Mouse (Mus musculus) T-helper 1 cell (primary cell): ENCODE results near the gene Nr6a1.

Experiments used
- in situ Hi-C: fragments of 300-600 bp; cut with MboI, MseI; formaldehyde crosslinking; loops from one replicate; pipeline ENCODE4 v1.15.1; 2025; ENCODE audit warnings: high pct_unique_total_duplicates

Nr6a1 gene

DNA sequence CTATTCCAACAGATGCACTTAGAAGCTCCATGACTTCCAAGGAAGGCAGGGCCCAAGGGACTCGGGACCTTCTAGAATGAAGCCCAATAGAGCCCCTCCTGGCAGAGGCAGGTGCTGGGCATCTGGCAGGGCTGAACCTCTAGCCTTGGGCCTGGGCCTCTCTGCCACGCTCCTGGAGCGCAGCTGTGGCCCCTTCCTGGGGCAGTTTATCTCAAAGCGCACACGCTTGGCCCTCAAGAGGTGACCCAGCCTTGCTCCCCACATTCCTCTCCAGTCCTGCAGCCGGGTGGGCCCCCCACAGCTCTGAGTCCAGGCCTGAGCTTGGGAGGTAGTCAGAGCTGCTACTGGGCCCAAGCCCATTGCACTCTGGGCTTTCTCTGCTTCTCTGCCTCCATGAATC lies 208.1 kb downstream of the Nr6a1 start:
- in situ Hi-C loops = no loop called here

DNA sequence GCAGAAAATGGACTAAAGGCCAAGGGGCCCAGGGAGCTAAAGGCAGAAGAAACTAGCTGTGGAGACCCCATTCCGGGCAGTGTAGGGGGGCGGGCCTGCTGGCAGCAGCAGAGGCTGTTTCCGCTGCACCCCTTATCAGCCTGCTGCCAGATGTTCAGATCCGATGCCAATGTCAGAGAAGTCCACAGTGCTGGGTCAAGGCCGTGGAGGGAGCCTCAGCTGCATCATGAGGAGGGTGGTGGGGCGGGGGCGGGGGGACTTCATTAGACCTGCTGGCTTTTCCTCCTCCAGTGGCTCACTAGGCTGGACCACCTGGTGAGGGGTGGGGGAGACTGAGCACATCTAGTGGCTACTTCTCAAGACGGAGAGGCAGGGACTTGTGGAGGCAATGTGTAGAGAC lies 208.8 kb downstream of the Nr6a1 start:
- in situ Hi-C loops = no loop called here

DNA sequence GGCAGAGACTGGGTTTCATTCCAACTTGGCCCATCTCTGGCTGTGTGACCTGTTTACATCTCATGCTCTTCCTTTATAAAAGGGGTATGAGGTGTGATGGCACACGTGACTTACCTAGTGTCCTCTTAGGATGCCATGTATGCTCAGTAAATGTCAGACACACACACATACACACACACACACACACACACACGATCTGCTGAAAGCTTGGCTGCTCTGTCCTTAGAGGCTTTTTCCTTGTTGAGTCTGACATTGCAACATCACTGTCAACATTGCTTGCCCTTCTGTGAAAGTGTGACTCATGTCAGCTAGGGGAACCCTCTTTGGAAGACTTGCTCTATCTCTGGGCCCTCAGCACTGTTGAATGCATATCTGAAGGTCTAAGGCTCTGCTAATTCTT lies 210.1 kb downstream of the Nr6a1 start:
- in situ Hi-C loops = no loop called here

DNA sequence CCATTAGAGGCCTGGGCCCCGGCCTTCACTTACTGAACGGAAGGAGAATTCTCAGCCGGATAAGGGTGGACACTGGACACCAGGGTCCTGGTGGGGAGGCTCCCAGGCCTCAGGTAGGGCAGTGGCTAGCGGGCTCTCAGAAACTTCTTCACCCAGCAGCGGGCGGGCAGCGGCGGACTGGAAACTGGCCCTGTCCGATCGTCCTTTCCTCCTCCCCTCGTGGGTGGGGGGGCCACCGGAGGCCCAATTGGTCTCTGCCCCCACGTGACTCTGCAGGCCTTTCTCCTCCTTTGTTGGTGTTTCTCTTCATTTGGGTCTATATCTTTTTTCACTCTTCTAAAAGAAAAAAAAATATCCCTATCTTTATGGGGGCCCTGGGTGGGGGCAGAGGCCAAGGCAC lies 213.2 kb downstream of the Nr6a1 start, which contains the start of gene Nr5a1:
Gene Nr5a1 (minus strand): TSS at position 219 of the 400 bp plus-strand sequence.
- in situ Hi-C loops = no loop called here

DNA sequence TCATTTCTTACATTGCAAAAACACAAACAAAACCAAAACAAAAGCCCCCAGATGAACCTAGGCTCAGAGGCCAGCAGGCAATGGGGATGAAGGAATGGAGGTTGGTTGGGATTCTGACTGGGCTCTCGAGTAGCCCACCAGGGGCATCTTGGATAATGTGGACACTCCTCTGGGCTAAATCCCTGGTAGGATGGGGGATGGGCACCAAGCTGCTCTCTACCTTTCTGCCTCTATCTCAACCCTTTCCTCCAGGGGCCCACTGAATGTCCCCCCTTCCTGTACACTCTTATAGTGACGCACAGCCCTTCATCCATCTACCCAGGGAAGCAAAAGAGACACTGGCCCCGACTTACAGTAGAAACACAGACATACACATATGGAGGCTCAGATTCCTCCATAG lies 213.9 kb downstream of the Nr6a1 start:
- in situ Hi-C loops = no loop called here

DNA sequence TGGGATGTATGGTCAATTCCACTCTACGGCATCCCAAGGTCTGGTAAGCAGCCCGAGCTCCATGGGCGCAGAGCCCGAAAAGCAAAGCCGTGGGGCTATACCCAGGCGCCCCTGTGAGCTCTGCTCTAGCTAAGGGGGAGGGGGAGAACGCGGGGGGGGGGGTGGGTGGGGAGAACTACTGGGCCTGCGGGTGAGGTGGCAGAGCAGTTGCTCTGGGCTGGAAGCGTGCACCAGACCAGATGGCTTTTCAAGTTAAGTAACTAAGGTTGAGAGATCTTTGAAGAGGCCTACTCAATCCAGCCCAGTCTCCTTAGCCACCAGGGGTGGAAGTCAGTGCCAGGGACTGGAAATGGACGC lies 214.7 kb downstream of the Nr6a1 start:
- in situ Hi-C loops = no loop called here

DNA sequence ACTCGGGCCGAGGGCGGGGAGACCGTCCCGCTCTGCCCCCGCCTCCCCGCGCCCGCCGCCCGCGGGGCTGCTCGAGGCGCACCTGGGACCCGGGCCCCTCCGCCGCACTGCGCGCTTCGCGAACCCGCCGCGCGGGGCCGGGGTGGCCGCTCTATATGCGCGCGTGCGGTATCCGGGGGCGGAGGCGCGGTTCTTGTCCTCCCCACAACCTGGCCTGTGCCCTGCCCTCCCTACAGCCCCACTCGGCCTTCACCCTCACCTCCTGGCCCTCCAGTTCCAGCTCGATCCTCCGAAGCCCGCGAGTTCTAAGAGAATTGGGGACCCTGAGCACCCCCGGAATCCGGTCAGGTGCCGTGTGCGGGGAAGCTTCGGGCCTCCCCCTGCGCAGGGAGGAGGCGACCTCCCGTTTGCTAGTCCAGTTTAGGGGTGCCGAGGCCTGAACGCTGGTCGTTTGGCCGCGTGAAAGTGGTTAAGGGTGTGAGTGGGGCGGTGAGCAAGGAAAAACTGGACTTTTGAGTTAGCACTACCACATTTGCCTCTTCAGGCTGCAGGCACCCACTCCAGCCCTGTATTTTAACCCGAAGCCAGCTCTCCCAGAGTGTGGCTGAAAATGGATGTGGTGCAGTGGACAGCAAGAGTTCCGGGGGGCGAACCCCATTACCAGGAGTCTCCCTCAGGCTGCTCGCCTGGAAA lies 215.3 kb downstream of the Nr6a1 start:
- in situ Hi-C loops = no loop called here

DNA sequence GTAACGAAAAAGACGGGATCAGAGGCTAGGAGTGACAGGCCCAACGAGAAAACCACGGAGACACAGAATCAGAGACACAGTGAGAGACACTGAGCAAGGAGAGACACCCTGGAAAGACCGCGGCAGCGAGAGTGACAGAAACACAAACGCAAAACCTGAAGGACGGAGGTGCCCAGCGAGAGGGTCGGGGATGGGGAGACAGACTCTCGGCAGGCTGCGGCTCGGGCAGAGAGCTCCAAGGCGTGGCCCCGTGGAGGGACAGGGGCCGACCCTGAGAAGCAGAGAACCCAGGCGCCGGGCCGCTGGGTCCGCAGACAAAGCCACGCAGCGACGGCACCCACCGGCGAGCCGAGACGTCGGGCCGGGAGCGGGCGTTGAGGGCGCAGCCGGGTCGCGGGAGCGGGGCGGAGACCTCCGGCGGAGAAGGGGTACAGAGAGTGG lies 216.0 kb downstream of the Nr6a1 start:
- in situ Hi-C loops = no loop called here

DNA sequence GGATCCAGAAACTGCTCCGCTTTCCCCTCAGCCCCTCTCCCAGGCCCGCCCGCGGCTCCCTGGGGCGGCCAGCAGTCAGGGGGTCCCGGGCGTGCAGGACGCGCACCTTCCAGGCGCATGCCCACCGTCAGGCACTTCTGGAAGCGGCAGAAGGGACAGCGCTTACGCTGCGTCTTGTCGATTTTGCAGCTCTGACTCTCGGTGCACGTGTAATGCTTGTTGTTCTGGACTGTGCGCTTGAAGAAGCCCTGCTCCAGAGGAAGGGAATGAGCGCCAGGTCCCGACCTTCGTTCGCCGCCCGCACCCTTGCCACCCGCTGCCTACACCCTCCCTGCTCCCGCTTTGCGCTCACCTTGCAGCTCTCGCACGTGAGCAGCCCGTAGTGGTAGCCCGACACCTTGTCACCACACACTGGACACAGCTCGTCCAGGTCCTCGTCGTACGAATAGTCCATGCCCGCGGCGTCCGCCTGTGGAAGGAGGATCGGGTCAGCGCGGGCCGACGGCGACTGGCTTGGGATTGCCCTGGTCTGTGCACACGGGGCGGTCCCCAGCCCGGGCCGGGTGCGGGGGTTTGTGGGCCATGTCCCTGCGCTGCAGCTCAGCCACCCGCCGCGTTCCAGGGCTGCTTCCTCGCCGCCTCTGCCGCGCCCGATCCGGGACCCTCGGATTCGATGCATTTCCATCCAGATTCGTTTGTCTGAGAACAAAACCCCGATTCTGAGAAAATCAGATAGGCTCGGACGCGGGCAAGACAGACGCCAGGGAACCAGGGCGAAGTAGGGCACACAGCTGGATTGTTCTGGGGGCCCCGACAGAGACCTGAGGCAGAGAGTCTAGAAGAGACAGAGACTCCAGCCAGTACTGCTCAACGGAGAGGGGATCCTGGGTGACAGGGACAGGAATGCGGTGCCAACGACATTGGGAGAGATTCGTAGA lies 216.9 kb downstream of the Nr6a1 start:
- in situ Hi-C loops = no loop called here

DNA sequence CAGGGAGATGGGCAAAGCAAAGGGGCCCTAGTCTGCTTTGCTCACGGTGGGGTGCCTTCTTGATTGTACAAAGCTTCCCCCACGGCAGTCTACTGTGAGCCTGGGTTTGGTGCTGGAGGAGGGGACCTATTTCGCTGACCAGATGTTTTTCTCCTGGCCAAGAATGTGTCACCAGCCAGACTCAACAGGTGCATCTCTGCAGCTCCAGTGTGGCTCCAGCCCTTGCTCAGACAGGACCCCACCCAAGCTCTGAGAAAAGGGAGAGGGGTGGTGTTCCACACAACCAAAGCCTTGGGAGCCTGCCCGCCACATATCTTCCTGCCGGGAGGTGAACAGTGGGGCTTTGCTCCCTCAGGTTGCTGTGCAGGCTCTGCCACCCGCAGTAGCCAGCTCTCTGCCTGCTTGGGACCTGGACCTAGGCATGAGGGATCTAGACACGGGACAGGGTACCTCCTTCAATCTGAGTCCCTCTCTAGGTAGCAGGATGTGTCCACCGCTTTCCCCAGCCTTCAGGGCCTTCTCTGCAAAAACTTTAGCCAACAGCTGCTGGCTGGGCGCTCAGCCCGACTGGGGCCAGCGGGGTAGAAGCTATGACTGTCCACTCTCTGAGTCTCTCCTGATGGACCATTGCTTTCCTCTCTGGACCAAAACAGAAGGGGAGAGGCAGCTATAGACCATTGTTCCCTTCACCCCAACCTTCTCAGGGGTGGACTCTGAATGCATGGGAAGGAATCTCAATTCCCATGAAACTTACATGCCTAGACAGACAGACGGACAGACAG lies 218.4 kb downstream of the Nr6a1 start:
- in situ Hi-C loops = no loop called here

DNA sequence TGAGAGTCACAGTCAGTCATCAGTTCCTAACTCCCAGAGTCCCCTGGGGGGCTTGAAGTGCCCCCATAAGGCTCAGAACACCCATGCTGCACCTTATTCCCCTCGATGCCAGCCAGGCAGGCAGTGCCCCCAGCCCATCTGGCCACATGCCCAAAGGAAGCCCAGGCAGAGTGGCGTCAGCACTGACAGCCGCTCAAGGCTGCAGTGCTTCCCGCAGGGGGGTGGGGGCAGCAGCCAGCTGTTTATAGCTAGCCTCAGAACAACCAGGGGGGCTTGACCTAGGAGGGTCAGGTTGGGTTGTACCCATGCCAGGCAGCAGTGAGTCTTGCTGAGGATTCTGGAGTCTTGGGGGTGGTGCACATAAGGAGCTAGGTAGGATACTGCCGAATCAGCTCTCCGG lies 220.8 kb downstream of the Nr6a1 start:
- in situ Hi-C loops = no loop called here

DNA sequence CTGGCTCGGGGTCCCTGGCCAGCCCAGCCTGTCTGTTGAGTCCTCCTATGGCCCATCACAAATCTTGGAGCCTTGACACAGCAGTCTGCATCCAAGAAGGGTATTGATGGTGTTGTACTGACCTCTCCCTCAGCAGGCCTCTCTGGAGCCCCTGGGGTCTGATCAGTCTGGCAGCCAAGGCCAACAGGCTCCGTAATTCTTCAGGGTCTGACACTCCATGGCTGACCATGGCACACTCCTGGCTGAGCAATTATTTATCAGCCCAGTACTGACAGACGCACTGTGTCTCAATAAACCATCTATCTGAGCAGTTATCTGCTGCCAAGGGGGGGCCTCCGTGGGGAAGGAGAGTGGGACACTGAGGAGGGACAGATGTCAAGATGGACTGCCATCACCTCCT lies 222.5 kb downstream of the Nr6a1 start:
- in situ Hi-C loops = no loop called here

DNA sequence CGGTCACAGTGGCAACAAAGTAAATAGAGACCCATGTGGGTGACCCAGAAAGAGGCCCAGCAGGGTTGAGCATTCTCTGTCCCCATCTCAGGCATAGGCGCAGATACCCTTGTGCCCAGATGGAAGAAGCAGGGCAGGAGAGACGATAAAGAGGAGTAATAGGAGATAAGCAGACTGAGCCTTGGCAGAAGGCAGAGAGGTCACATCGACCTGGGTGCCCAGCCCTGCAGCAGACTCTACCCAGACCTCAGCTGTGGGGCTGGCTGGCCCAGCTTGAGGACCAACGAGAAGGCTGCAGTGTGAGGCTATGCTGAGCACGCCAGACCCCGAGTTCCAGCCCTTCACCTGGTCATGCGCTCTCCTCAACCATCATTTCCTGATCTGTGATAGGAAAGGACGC lies 223.2 kb downstream of the Nr6a1 start:
- in situ Hi-C loops = no loop called here

DNA sequence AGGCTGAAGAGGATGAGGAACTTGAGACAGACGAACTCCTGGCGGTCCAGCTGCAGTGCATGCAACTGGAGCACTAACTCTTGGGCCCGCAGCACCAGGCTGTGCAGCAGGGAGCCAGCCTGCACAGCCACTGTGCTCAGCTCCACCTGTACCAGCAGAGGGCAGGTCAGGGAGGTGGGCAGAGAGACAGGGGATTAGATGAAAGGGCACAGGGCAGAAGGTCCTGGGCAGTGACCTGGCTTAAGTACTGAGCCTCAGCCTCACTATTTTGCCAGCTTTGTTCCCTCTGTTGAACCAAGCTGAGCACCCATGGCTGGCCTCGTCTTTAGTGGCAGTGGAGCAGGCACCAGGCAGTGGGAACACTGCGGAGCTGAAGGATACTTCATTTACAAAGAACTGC lies 227.3 kb downstream of the Nr6a1 start:
- in situ Hi-C loops = no loop called here

DNA sequence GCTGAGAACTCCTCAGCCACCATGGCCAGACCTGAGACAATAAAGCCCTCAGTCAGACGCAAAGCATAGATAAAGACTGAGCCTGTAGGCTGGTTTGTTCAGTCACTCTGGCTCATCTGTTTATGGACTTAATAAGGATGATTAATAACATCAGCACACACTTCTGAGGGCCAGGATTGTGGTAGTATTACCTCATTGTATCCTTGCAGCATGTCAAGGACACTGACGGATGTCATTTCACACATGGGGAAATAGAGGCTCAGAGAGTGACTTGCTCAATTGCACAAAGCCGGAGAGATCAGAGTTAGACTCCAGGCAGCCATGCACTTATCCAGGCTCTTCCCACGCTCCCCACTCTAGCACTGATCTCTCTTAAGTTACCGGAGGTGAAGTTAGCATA lies 228.9 kb downstream of the Nr6a1 start:
- in situ Hi-C loops = no loop called here

DNA sequence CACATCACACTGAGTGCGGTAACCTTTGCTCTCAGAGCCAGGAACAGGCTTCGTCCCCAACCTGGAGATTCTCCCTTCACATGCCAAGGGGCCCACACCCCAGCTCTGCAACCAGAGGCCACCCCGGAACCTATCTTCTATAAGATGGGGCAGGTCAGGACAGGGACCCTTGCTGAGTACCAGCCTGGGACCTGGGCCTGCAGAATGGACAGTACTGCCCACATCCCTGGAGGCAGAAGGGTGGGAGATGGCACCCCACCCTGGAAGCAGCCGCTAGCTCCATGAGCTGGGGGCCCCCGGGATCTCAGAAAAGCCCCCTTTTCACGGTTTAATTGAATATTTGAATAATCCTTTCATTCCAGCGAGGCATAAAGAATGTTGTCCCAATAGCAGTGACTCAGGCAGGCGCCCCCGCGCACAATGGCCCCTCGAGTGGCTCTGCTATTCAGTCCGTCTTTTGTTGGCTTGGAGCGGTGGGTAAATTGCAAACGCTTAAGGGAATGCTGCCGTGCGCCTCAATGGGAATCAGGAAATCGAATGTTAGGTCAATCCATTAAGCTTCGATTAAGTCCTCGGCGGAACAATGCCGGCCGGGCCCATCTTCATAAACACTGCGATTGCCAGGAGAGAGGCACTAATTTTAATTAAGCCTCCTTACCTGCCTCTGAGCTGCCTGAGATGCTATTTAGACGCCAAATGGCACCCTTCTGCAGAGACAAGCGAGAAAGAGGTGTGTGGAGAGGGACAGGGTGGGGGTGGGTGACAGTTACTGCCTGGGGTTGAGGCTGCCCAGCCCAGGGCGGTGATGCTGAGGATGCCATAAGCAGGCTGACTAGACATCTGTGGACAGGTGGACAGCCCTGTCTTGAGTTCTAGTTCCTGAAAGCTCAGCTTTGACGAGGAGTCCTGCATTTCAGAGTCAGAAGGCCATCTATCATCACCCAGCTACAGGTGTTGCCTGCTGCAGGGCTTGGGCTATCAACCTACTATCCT lies 230.1 kb downstream of the Nr6a1 start:
- in situ Hi-C loops = no loop called here

DNA sequence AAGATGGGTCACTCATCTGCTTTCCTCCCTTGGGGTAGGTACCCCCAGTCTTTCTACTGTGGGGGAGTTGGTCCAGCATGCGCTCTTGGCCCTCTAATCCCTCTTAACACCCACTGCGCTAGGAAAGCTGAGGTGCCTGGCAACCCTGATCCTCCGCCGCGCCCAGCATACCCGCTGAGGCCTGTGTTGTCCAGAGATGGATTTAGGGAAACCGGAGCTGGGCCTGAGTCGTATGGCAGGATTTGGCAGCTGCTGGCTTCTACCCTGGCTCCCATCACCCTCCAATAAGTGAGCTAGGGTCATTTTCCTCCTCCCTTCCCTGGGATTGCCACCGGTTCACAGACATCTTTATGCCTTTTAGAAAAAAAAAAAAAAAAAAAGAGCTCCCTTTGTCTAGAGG lies 231.7 kb downstream of the Nr6a1 start:
- in situ Hi-C loops = no loop called here

DNA sequence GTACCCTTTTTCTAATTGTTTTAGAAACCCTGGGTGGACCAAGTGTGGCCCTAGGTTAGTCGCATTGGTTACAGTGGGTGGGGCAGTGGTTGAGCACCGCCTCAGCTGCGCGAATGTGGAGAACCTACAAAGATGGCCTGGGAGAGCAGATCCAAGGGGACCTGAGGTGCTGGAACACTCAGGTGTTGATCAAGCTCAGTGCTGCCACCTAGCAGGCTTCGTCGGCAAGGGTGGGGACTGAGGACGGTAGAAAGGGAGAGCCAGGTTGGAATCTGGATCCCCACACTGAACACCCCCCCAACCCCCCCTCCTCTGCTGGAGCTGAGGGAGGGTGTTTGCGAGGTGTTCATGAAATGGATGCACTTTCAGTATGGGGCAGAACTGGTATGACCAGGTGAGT lies 235.9 kb downstream of the Nr6a1 start:
- in situ Hi-C loops = no loop called here

DNA sequence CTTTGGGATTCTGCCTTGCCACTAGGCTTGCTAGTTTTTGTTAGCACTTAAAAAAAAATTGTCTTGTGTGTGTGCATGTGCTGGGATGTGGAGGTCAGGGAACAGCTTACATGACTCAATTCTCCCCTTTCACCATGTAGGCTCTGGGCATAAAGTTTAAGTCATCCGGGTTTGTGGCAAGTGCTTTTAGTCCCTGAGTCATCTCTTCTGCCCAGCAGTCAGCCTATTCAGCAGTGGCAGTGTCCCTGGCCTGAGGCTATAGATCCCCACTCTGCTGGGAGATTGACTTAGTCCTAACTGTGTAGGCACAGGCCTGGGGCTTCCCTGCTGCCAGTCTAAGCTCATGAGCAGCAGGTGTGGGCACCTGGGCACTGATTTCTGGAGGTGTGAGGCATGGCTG lies 237.6 kb downstream of the Nr6a1 start:
- in situ Hi-C loops = no loop called here

DNA sequence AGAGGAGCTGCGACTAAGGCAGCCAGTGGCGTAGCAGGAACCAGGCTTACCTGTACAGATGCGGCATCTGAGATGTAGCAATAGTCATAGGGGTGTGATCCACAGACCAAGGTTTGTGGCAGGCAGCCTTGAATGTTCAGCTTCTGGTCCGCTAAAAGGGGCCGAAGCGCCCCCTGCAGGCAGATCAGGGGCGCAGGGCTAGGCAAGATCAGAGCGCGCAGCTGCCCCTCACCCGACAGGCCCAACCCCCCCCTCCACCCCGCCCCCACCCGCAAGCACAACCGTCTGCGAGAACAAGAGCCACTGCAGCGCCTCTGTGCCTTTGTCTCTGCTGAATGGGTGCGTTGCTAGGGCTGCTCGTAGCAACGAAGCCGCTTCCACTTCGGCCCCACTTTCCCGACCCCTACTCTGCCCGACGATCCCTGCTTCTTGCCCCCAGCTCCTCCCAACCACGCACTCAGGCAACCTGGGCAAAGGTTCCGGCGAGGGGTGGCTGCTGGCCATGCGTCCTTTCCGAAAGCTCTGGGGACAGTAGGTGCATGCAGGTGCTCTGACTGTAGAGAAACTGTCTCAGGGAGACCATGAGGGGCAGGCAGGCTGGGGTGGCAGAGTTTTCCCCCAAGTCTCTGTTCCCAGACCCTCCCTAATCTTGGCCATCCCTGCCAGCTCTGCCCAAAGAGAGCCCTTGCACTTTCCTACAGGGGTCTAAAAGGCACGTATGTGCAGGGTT lies 238.5 kb downstream of the Nr6a1 start:
- in situ Hi-C loops = no loop called here
